Mouse (Mus musculus) testis, postnatal 10 days (tissue): ENCODE results near the gene Gm49027.

Experiments used
- DNase-seq: peaks from one replicate; pipeline ENCODE4 v3.0.0; 2021; ENCODE audit warnings: low spot score

Gene Gm49027

DNA sequence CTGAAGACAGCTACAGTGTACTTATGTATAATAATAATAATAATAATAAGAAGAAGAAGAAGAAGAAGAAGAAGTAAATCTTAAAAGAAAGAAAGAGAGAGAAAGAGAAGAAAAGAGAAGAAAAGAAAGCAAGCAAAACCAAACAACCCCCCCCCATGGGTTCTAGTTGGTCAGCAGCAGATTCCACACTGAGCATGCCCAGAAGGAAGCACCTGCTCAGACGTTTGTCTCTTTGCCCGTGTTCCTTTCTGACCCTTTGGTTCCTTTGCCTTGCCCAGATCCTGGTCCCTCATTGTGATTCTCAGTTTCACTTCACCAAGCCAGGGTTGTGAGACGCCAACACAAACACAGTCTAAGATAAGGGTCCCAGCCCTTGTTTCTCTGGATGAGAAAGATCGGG lies 23.3 kb downstream of the Gm49027 start:
- no peak for DNase-seq

DNA sequence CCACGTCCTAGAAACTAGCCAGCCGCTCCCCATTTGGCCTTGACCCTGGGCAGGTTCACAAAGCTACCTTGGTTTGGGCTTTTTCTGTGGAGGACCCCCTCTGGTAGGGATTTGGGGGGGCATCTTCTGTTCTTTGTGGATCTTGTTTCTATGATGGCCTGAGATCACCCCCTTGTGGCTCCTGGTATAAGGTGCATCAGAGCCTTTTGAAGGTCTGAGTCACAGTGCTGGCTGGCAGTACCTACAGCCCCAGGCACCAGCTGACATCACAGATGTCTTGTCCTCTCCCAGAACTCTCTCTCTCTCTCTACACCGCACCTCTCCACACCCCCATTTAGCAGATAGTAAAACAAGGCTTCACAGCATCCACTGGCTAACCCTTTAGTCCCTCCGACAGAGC lies 25.6 kb downstream of the Gm49027 start:
- DNase-seq, result no peak

DNA sequence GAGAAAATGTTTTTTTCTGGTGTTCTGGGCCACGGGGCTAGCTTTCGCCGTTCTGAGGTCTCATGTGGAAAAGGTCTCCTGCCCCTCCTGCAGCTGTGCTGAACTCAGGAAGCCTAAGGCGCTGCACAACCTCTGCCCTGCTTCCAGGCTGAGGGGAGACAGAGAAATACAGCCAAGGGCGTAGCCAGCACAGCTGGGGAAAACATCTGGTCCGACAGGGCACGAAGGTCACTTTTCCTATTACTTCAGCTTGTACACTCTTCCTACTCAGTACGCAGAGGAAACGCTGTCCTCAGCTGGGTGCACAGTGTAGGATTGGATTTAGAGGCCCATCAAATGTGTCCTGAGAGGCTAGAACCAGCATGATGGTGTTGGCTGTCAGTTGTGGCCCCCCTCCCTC lies 35.4 kb downstream of the Gm49027 start:
- no peak for DNase-seq

DNA sequence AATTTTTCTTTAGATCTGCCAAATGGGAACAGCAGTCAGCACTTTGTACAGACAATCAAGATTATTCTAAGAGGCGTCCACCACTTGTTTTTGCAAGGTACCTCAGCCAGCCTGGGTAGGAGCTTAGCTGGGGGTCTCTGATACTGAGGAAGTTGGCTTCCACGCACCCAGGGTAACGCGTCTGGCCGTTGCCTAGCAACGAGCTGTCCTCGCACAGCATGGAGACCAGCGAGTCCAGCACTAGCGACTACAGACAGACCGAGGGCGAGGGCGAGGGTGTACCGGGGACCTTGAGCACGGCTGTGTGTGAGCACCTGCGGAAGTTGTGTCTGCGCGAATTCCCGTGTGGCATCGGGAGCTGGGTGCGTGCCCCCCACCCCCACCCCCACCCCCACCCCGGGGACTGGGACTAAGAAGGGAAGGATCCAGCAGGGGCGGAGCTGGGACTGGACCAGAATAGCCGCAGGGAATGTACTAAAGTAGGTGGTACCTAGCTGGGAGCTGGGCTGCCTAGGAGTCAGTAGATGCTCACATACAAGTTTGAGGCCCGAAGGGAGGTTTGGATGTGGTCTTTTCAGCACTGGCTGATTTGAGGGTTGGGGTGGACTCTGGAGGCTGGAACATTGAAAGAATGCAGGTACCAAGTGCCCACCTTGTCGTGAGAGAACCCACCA lies 36.0 kb downstream of the Gm49027 start, which contains the start of the genes Lrrc43 and Il31:
TSS of gene Lrrc43 (plus strand) at position 194 of the 674 bp plus-strand sequence.
TSS of gene Il31 (minus strand) at position 378 of the 674 bp plus-strand sequence.
- no peak for DNase-seq

DNA sequence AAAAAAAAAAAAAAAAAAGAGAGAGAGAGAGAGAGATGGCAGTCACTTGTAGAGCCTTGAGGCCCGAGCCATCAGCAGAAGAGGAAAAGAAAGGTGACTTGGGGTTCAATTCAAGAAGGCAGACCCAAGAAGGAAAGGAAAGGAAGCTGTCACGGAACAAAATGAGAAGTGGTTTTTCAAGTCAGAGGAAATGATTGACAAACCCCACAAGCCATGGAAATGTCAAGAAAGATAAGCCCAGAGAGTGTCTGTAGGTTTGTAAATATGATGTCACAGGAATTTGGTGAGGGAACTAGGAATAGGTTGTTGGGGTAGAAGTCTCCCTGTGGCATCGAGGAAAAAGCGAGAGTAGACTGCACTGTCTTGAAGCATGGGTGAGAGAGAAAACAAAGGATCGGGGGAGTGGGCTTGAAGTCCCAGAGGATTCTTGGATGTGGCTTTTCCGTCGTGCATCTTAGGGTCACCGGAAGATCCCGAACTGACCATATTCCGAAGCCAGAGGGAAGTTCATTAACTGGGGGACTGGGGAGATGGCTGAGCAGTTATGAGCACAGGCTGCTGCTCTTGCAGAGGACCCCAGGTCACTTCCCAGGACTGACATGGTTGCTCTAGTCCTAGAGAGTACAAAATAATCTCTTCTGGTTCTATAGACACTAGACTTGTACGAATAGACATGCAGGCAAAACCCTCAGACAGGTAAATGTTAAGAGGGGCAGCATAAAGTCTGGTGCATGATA lies 37.5 kb downstream of the Gm49027 start:
- DNase-seq, result no peak

DNA sequence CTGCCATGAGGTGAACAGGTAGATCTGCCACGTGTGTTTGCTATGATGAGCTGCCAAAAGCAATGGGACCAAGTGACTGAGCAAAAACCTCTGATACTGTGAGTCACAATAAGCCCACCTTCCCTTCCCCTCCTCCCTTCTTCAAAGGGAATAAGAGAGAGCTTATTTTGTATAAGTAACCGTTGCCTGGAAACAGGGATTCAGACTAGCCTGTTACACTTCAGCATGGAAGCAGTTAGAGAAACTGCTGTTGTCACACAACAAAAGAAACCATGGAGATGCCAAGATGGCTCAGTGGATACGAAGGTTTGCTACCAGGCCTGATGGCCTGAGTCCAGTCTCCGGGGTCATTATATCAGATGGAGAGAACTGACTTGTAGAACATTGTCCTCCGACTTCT lies 51.5 kb downstream of the Gm49027 start:
- no peak for DNase-seq

- DNase-seq, result no peak
These were observed 54.4 kb downstream of the Gm49027 start for GRCm38 (mm10) chr5:123470784-123471400.

GRCm38 (mm10) chr5:123464638-123465037 lies 60.6 kb downstream of the Gm49027 start:
- DNase-seq, result no peak
